Mouse (Mus musculus) cortical plate, adult 2 months (tissue): ENCODE data around the gene Ppp5c.

ENCODE experiments used
- CTCF ChIP-seq: fragments of 200-500 bp; IDR thresholded peaks from 2 replicates; pipeline ENCODE4 v1.5.1; 2011; ENCODE audit warnings: mild to moderate bottlenecking, control low read depth, low read length; ENCODE audit not compliant: insufficient read depth; ENCODE audit errors: extremely low read depth
- POLR2A ChIP-seq: fragments of 200-500 bp; IDR thresholded peaks from 2 replicates; pipeline ENCODE4 v1.6.1; 2011; ENCODE audit warnings: mild to moderate bottlenecking, low read length, control low read depth; ENCODE audit not compliant: insufficient read depth; ENCODE audit errors: extremely low read depth

GRCm38 (mm10) chr7:17024141-17024540 lies 3.6 kb downstream of the Ppp5c start:
- TF ChIP-seq CTCF, result no peak
- no peak for TF ChIP-seq POLR2A
